Mouse (Mus musculus): Measurements from ENCODE around the gene Rad51b. TPM values are rescaled to one million over a fixed set of nuclear protein-coding genes. Genes with fewer than 3 reads are reported as not detected.

Rad51b gene
- total and polyA plus RNA-seq, 3 experiments: 1.6 to 45.5 (median 22.0) TPM

GRCm38 (mm10) chr12:79762570-79763275 is 465.6 kb downstream of the Rad51b start:
- DNase-seq (ENCODE audit: low spot score) (peak; percentile 41), ATAC-seq (ENCODE audit: extremely low read depth, insufficient number of reproducible peaks, low FRiP score, poor library complexity, severe bottlenecking) (peak; percentile 88)
- H3K9me3 ChIP-seq (replicated peaks): no peaks in the 10 kb centered on the region
- peaks cover 3% of the 10 kb centered on the region for H3K36me3 ChIP-seq (replicated peaks)
- H3K4me1 ChIP-seq (ENCODE audit: insufficient read depth, low read depth, low read length): peaks cover 86% of the 10 kb centered on the region
- TF ChIP-seq POLR2AphosphoS5 (IDR thresholded peaks at IDR 0.05; ENCODE audit: insufficient replicate concordance, low read depth, low read length) (no peak), TAL1 (conservative IDR thresholded peaks at IDR 0.05; ENCODE audit: low read depth, low read length) (peak; percentile 38; the same call in 1 of the 2 replicates), GATA2 (IDR thresholded peaks at IDR 0.05; ENCODE audit: borderline replicate concordance, low read depth, low read length) (no peak), GATA1 (IDR thresholded peaks at IDR 0.05; ENCODE audit: borderline replicate concordance, low read length) (no peak)
- H3K4me3 ChIP-seq (ENCODE audit: low read depth, low read length): no peak overlapping the region; the same call in 1 of the 2 replicates
- no peaks in the 10 kb centered on the region for H3K27me3 ChIP-seq (ENCODE audit: insufficient read depth, low read length)

GRCm38 (mm10) chr12:79766116-79766515 is 469.0 kb downstream of the Rad51b start:
- H3K4me3 ChIP-seq (ENCODE audit: low read depth, low read length): no peak overlapping the region
- no peaks in the 10 kb centered on the region for H3K27me3 ChIP-seq (ENCODE audit: insufficient read depth, low read length)
- H3K9me3 ChIP-seq (replicated peaks): no peaks in the 10 kb centered on the region
- peaks cover 93% of the 10 kb centered on the region for H3K4me1 ChIP-seq (ENCODE audit: insufficient read depth, low read depth, low read length)
- ATAC-seq (ENCODE audit: extremely low read depth, insufficient number of reproducible peaks, low FRiP score, poor library complexity, severe bottlenecking) (no peak), DNase-seq (ENCODE audit: low spot score) (no peak)
- no peaks in the 10 kb centered on the region for H3K36me3 ChIP-seq (replicated peaks)
- no peak for TF ChIP-seq TAL1 (conservative IDR thresholded peaks at IDR 0.05; ENCODE audit: low read depth, low read length)
- TF ChIP-seq POLR2AphosphoS5 (IDR thresholded peaks at IDR 0.05; ENCODE audit: insufficient replicate concordance, low read depth, low read length): no peak
- TF ChIP-seq CTCF (IDR thresholded peaks at IDR 0.05; ENCODE audit: low read depth, low read length): no peak
- no peak for TF ChIP-seq GATA2 (IDR thresholded peaks at IDR 0.05; ENCODE audit: borderline replicate concordance, low read depth, low read length)
- no peak for TF ChIP-seq GATA1 (IDR thresholded peaks at IDR 0.05; ENCODE audit: borderline replicate concordance, low read length)

- no peaks in the 10 kb centered on the region for H3K27me3 ChIP-seq (ENCODE audit: insufficient read depth, low read length)
- TF ChIP-seq TAL1 (conservative IDR thresholded peaks at IDR 0.05; ENCODE audit: low read depth, low read length) (peak; percentile 85), GATA2 (IDR thresholded peaks at IDR 0.05; ENCODE audit: borderline replicate concordance, low read depth, low read length) (no peak)
- no peak for DNase-seq (ENCODE audit: low spot score)
Measured at GRCm38 (mm10) chr12:79768741-79769322, 471.8 kb downstream of the Rad51b start.

GRCm38 (mm10) chr12:79769763-79770162 is 472.7 kb downstream of the Rad51b start:
- ATAC-seq (ENCODE audit: extremely low read depth, insufficient number of reproducible peaks, low FRiP score, poor library complexity, severe bottlenecking): peak; percentile 81
- peaks cover 7% of the 10 kb centered on the region for H3K9me3 ChIP-seq (replicated peaks)

More at GRCm38 (mm10) chr12:79768741-79769322, 471.8 kb downstream of the Rad51b start:
- peak; percentile 58 for ATAC-seq (ENCODE audit: extremely low read depth, insufficient number of reproducible peaks, low FRiP score, poor library complexity, severe bottlenecking)
- Histone ChIP-seq H3K36me3 (replicated peaks) (peaks cover 4% of the 10 kb centered on the region), H3K4me1 (ENCODE audit: insufficient read depth, low read depth, low read length) (peaks cover 89% of the 10 kb centered on the region), H3K4me3 (ENCODE audit: low read depth, low read length) (no peak overlapping the region; the same call in 1 of the 2 replicates), H3K9me3 (replicated peaks) (peaks cover 6% of the 10 kb centered on the region)

GRCm38 (mm10) chr12:79771194-79771593 is 474.1 kb downstream of the Rad51b start:
- H3K9me3 ChIP-seq (replicated peaks): peaks cover 7% of the 10 kb centered on the region
- TF ChIP-seq TAL1 (conservative IDR thresholded peaks at IDR 0.05; ENCODE audit: low read depth, low read length): no peak
- ATAC-seq (ENCODE audit: extremely low read depth, insufficient number of reproducible peaks, low FRiP score, poor library complexity, severe bottlenecking) (no peak), DNase-seq (ENCODE audit: low spot score) (no peak)
- peaks cover 80% of the 10 kb centered on the region for H3K4me1 ChIP-seq (ENCODE audit: insufficient read depth, low read depth, low read length)
- H3K36me3 ChIP-seq (replicated peaks): peaks cover 7% of the 10 kb centered on the region
- no peak overlapping the region; the same call in 1 of the 2 replicates for H3K4me3 ChIP-seq (ENCODE audit: low read depth, low read length)
- no peaks in the 10 kb centered on the region for H3K27me3 ChIP-seq (ENCODE audit: insufficient read depth, low read length)

More at GRCm38 (mm10) chr12:79769763-79770162, 472.7 kb downstream of the Rad51b start:
- DNase-seq (ENCODE audit: low spot score): peak; percentile 70
- no peak overlapping the region; the same call in 1 of the 2 replicates for H3K4me3 ChIP-seq (ENCODE audit: low read depth, low read length)
- H3K36me3 ChIP-seq (replicated peaks): peaks cover 5% of the 10 kb centered on the region
- H3K27me3 ChIP-seq (ENCODE audit: insufficient read depth, low read length): no peaks in the 10 kb centered on the region
- TF ChIP-seq CTCF (IDR thresholded peaks at IDR 0.05; ENCODE audit: low read depth, low read length): no peak
- TF ChIP-seq TAL1 (conservative IDR thresholded peaks at IDR 0.05; ENCODE audit: low read depth, low read length): peak; percentile 99
- H3K4me1 ChIP-seq (ENCODE audit: insufficient read depth, low read depth, low read length): peaks cover 83% of the 10 kb centered on the region

- peaks cover 80% of the 10 kb centered on the region for H3K4me1 ChIP-seq (ENCODE audit: insufficient read depth, low read depth, low read length)
- no peaks in the 10 kb centered on the region for H3K27me3 ChIP-seq (ENCODE audit: insufficient read depth, low read length)
- ATAC-seq (ENCODE audit: extremely low read depth, insufficient number of reproducible peaks, low FRiP score, poor library complexity, severe bottlenecking) (no peak), DNase-seq (ENCODE audit: low spot score) (no peak)
- TF ChIP-seq POLR2AphosphoS5 (IDR thresholded peaks at IDR 0.05; ENCODE audit: insufficient replicate concordance, low read depth, low read length) (no peak), CTCF (IDR thresholded peaks at IDR 0.05; ENCODE audit: low read depth, low read length) (no peak), GATA1 (IDR thresholded peaks at IDR 0.05; ENCODE audit: borderline replicate concordance, low read length) (no peak), GATA2 (IDR thresholded peaks at IDR 0.05; ENCODE audit: borderline replicate concordance, low read depth, low read length) (no peak), TAL1 (conservative IDR thresholded peaks at IDR 0.05; ENCODE audit: low read depth, low read length) (no peak)
- peaks cover 7% of the 10 kb centered on the region for H3K9me3 ChIP-seq (replicated peaks)
- peaks cover 7% of the 10 kb centered on the region for H3K36me3 ChIP-seq (replicated peaks)
- H3K4me3 ChIP-seq (ENCODE audit: low read depth, low read length): no peak overlapping the region
Measured at GRCm38 (mm10) chr12:79771741-79772140, 474.7 kb downstream of the Rad51b start.
